Mouse (Mus musculus): Measurements from ENCODE around the gene Acacb. TPM values are rescaled to one million over a fixed set of nuclear protein-coding genes. Genes with fewer than 3 reads are reported as not detected.

Acacb gene
- polyA plus RNA-seq, 1 experiment from 2014 or later, result 0.54 TPM

GRCm38 (mm10) chr5:114172936-114173335, 26.6 kb downstream of the Acacb start:
- Histone ChIP-seq H3K27me3 (replicated peaks; ENCODE audit: insufficient read depth, low read length) (no peaks in the 10 kb centered on the region), H3K4me1 (ENCODE audit: insufficient read depth, low read depth, low read length) (no peaks in the 10 kb centered on the region; the same call in 1 of the 2 replicates), H3K27ac (ENCODE audit: low read length) (no peak overlapping the region), H3K4me2 (replicated peaks; ENCODE audit: low read depth, low read length) (no peak overlapping the region), H3K9ac (replicated peaks; ENCODE audit: low read depth) (no peak overlapping the region), H3K4me3 (ENCODE audit: low read depth, low read length) (no peak overlapping the region), H3K9me3 (ENCODE audit: low read length) (no peaks in the 10 kb centered on the region), H3K36me3 (ENCODE audit: insufficient read depth, low read length) (no peaks in the 10 kb centered on the region)
- 83% methylated on average over 3 of the region's 3 CpGs for WGBS
- no peak for ATAC-seq
- TF ChIP-seq CTCF (IDR thresholded peaks at IDR 0.05) (no peak), EP300 (IDR thresholded peaks at IDR 0.05) (no peak)
- DNase-seq (ENCODE audit: low spot score), result no peak

- Histone ChIP-seq H3K4me3 (ENCODE audit: low read depth, low read length) (no peak overlapping the region), H3K9ac (replicated peaks; ENCODE audit: low read depth) (no peak overlapping the region), H3K27ac (ENCODE audit: low read length) (no peak overlapping the region), H3K27me3 (replicated peaks; ENCODE audit: insufficient read depth, low read length) (no peaks in the 10 kb centered on the region), H3K9me3 (ENCODE audit: low read length) (no peaks in the 10 kb centered on the region), H3K36me3 (ENCODE audit: insufficient read depth, low read length) (no peaks in the 10 kb centered on the region), H3K4me2 (replicated peaks; ENCODE audit: low read depth, low read length) (no peak overlapping the region), H3K4me1 (ENCODE audit: insufficient read depth, low read depth, low read length) (no peaks in the 10 kb centered on the region; the same call in 1 of the 2 replicates)
- TF ChIP-seq CTCF (IDR thresholded peaks at IDR 0.05) (peak; percentile 31; the same call in 1 of the 2 replicates), EP300 (IDR thresholded peaks at IDR 0.05) (no peak)
- WGBS, result 64% methylated on average over 7 of the region's 7 CpGs
- DNase-seq (ENCODE audit: low spot score) (no peak), ATAC-seq (no peak)
Observed at GRCm38 (mm10) chr5:114173458-114173857, 27.1 kb downstream of the Acacb start.

DNA sequence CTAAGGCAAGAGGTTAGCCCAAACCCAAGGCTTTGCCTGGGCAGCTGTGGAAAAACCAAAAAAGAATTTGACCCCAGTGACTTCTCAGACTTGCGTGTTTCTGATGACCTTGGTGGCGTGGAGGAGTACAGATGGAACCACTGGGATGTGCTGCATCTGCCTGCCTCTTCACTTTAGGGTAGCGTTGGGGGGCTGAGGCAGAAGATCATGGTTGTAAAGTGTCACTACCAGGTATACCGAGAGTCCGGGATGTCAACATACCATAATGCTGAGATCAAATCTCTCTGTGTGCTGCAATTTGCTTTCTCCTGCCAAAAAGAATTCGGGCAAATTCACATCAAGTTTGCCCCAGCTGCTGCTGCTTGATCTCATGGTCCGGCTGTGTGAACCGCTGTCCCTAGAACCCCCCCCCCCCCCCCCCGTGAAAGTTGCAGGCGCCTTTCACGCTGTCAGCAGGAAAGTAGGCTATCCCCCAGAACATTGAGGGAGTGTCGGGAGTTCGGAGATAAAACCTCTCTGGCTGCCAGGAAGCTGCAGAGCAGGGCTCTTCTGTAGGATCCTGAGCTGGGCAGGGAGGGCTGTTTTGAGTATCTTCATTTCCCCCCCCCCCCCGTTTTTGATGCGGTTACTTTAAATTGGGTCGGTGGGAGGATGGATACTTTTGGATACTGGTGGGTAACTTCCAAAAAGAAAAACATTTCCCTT, 27.7 kb downstream of the Acacb start:
- Histone ChIP-seq H3K4me3 (ENCODE audit: low read depth, low read length) (no peak overlapping the region), H3K4me1 (ENCODE audit: insufficient read depth, low read depth, low read length) (no peaks in the 10 kb centered on the region; the same call in 1 of the 2 replicates), H3K27me3 (replicated peaks; ENCODE audit: insufficient read depth, low read length) (no peaks in the 10 kb centered on the region), H3K9ac (replicated peaks; ENCODE audit: low read depth) (no peak overlapping the region), H3K9me3 (ENCODE audit: low read length) (no peaks in the 10 kb centered on the region), H3K4me2 (replicated peaks; ENCODE audit: low read depth, low read length) (peak overlapping the region; percentile 11; the same call in 1 of the 2 replicates), H3K36me3 (ENCODE audit: insufficient read depth, low read length) (no peaks in the 10 kb centered on the region), H3K27ac (ENCODE audit: low read length) (no peak overlapping the region)
- ATAC-seq (no peak), DNase-seq (ENCODE audit: low spot score) (peak; percentile 26)
- WGBS, result 19% methylated on average over 13 of the region's 16 CpGs
- TF ChIP-seq CTCF (IDR thresholded peaks at IDR 0.05) (no peak), EP300 (IDR thresholded peaks at IDR 0.05) (no peak)

DNA sequence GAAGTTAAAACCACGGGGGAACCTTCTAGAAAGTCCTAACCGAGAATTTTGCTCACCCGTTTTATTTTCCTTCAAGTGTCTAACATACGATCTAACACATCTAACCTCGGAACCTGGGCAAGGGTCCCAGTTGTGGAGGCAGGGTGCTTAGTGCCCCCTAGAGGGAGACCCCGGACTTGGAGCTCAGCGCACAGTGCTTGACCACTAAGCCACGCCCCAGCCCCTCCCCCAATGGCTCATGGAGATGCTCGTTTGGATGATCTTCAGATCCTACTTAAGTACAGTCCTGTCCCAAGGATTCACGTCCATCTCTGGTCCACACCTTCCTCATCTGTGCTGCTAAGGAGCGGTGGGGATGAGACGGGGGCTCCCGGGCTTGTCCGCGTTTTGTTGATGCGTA, 28.3 kb downstream of the Acacb start:
- H3K4me1 ChIP-seq (ENCODE audit: insufficient read depth, low read depth, low read length), result no peaks in the 10 kb centered on the region; the same call in 1 of the 2 replicates
- no peaks in the 10 kb centered on the region for H3K36me3 ChIP-seq (ENCODE audit: insufficient read depth, low read length)
- no peak for TF ChIP-seq EP300 (IDR thresholded peaks at IDR 0.05)
- TF ChIP-seq CTCF (IDR thresholded peaks at IDR 0.05), result peak; percentile 58
- peak; percentile 41 for DNase-seq (ENCODE audit: low spot score)
- WGBS, result 12% methylated on average over 16 of the region's 16 CpGs
- no peak overlapping the region for H3K4me3 ChIP-seq (ENCODE audit: low read depth, low read length)
- ATAC-seq, result no peak
- H3K9me3 ChIP-seq (ENCODE audit: low read length), result no peaks in the 10 kb centered on the region
- H3K9ac ChIP-seq (replicated peaks; ENCODE audit: low read depth), result no peak overlapping the region
- H3K27ac ChIP-seq (ENCODE audit: low read length), result no peak overlapping the region
- no peaks in the 10 kb centered on the region for H3K27me3 ChIP-seq (replicated peaks; ENCODE audit: insufficient read depth, low read length)
- H3K4me2 ChIP-seq (replicated peaks; ENCODE audit: low read depth, low read length), result peak overlapping the region; percentile 11; the same call in 1 of the 2 replicates

- ATAC-seq (peak; percentile 99), DNase-seq (ENCODE audit: low spot score) (peak; percentile 97)
- Histone ChIP-seq H3K27me3 (replicated peaks; ENCODE audit: insufficient read depth, low read length) (no peaks in the 10 kb centered on the region), H3K4me1 (ENCODE audit: insufficient read depth, low read depth, low read length) (no peaks in the 10 kb centered on the region; the same call in 1 of the 2 replicates), H3K9me3 (ENCODE audit: low read length) (no peaks in the 10 kb centered on the region), H3K36me3 (ENCODE audit: insufficient read depth, low read length) (no peaks in the 10 kb centered on the region), H3K9ac (replicated peaks; ENCODE audit: low read depth) (0 out of 2 replicates have a peak overlapping the region, but pooled peaks have one; percentile 0), H3K4me3 (ENCODE audit: low read depth, low read length) (peak overlapping the region; percentile 43), H3K4me2 (replicated peaks; ENCODE audit: low read depth, low read length) (peak overlapping the region; percentile 74), H3K27ac (ENCODE audit: low read length) (peak overlapping the region; percentile 39; the same call in 1 of the 2 replicates)
- TF ChIP-seq CTCF (IDR thresholded peaks at IDR 0.05), result peak; percentile 23; the same call in 1 of the 2 replicates
- TF ChIP-seq EP300 (IDR thresholded peaks at IDR 0.05), result no peak
- under 1% methylated on average over 25 of the region's 26 CpGs for WGBS
Observed at GRCm38 (mm10) chr5:114175596-114176171, 29.3 kb downstream of the Acacb start.

GRCm38 (mm10) chr5:114176548-114177400, 30.4 kb downstream of the Acacb start:
- H3K4me3 ChIP-seq (ENCODE audit: low read depth, low read length), result no peak overlapping the region
- H3K9me3 ChIP-seq (ENCODE audit: low read length), result no peaks in the 10 kb centered on the region
- H3K9ac ChIP-seq (replicated peaks; ENCODE audit: low read depth), result no peak overlapping the region
- H3K36me3 ChIP-seq (ENCODE audit: insufficient read depth, low read length), result no peaks in the 10 kb centered on the region
- H3K27me3 ChIP-seq (replicated peaks; ENCODE audit: insufficient read depth, low read length), result no peaks in the 10 kb centered on the region
- peak overlapping the region; percentile 74 for H3K4me2 ChIP-seq (replicated peaks; ENCODE audit: low read depth, low read length)
- DNase-seq (ENCODE audit: low spot score) (no peak), ATAC-seq (no peak)
- WGBS, result 57% methylated on average over 8 of the region's 8 CpGs
- H3K4me1 ChIP-seq (ENCODE audit: insufficient read depth, low read depth, low read length), result no peaks in the 10 kb centered on the region; the same call in 1 of the 2 replicates
- no peak overlapping the region for H3K27ac ChIP-seq (ENCODE audit: low read length)
- TF ChIP-seq CTCF (IDR thresholded peaks at IDR 0.05) (peak; percentile 43), EP300 (IDR thresholded peaks at IDR 0.05) (no peak)
